Mouse (Mus musculus) myocyte (in vitro differentiated cells): ENCODE data around the gene Bst1.

Experiments used
- CEBPB ChIP-seq: IDR thresholded peaks from 2 replicates; pipeline ENCODE4 v1.6.1; 2011; ENCODE audit warnings: mild to moderate bottlenecking, moderate library complexity; ENCODE audit not compliant: poor library complexity, insufficient read depth, severe bottlenecking
- MAX ChIP-seq: IDR thresholded peaks from one replicate; pipeline ENCODE4 v1.6.1; 2011; ENCODE audit warnings: low read depth, mild to moderate bottlenecking, control low read depth
- MYOD1 ChIP-seq, 3 experiments: IDR thresholded peaks; one replicate each; pipeline ENCODE4 v1.6.1; 2011; ENCODE audit warnings: control low read depth in 2 of 3, low read depth in 2 of 3, mild to moderate bottlenecking in 2 of 3, moderate library complexity in 1 of 3; ENCODE audit not compliant: insufficient read length in 2 of 3, control insufficient read depth in 1 of 3
- POLR2A ChIP-seq: IDR thresholded peaks from one replicate; pipeline ENCODE4 v1.6.1; 2011; ENCODE audit warnings: low read depth, mild to moderate bottlenecking, control low read depth, moderate library complexity; ENCODE audit not compliant: insufficient read length
- POLR2AphosphoS2 ChIP-seq: IDR thresholded peaks from one replicate; pipeline ENCODE4 v1.6.1; 2011; ENCODE audit warnings: low read depth, control low read depth; ENCODE audit not compliant: insufficient read length
- REST ChIP-seq: IDR thresholded peaks from one replicate; pipeline ENCODE4 v1.6.1; 2011; ENCODE audit warnings: mild to moderate bottlenecking, control low read depth, moderate library complexity; ENCODE audit not compliant: insufficient read depth, insufficient read length
- TCF12 ChIP-seq: IDR thresholded peaks from one replicate; pipeline ENCODE4 v1.6.1; 2011; ENCODE audit warnings: mild to moderate bottlenecking, control low read depth; ENCODE audit not compliant: poor library complexity, insufficient read depth, severe bottlenecking
- USF1 ChIP-seq: IDR thresholded peaks from one replicate; pipeline ENCODE4 v1.6.1; 2011; ENCODE audit warnings: low read depth, mild to moderate bottlenecking, control low read depth, moderate library complexity

GRCm38 (mm10) chr5:43853868-43854488 is 35.3 kb downstream of the Bst1 start:
- TF ChIP-seq POLR2A (no peak), POLR2AphosphoS2 (no peak), REST (no peak), TCF12 (no peak), USF1 (no peak), MAX (no peak), MYOD1 (IDR thresholded peaks at IDR 0.05; ENCODE audit: control insufficient read depth in 1 of 3, insufficient read length in 2 of 3, low read depth in 2 of 3) (no peak), CEBPB (no peak)
